In genomic region chr13:28948541-28948940, GRCm38 (mm10) we compare ENCODE assay signal across 9 mouse cellular contexts. TPM values are rescaled to one million over a fixed set of nuclear protein-coding genes. Genes with fewer than 3 reads are reported as not detected.
DNase-seq lines count a peak whose midpoint lies in the region; ATAC-seq and TF ChIP-seq lines count a peak whose summit lies in the region.
"Had no signal": no experiment of that assay in that cellular context is flagged by ENCODE, and none has a peak within 500 bp of the region (broad histone marks: within the 10 kb centered on the region; RNA-seq: fewer than 3 reads in every experiment).

No protein-coding gene starts in this region.

- no peak for TF ChIP-seq CTCF in E14TG2a.4 (conservative IDR thresholded peaks at IDR 0.05; ENCODE audit: low read length)
- no peak for TF ChIP-seq CTCF in hindbrain, postnatal 0 days (IDR thresholded peaks at IDR 0.05; ENCODE audit: low read depth)

- H3K9ac ChIP-seq in hindbrain, postnatal 0 days (replicated peaks; ENCODE audit: low read length): peak overlapping the region; percentile 60
- peak overlapping the region; percentile 57 for H3K9ac ChIP-seq in lung, embryonic 16.5 days (ENCODE audit: low read length)

- peak; percentile 62 to 69 for DNase-seq in cerebellum, postnatal 14 days
- DNase-seq in cerebellum, adult 11 months: no peak
- peak; percentile 42 for DNase-seq in forebrain, embryonic 10.5 days (ENCODE audit: extremely low spot score, low spot score)
- peak; percentile 74 for DNase-seq in hindbrain, postnatal 0 days (ENCODE audit: low spot score)
- peak; percentile 38 for DNase-seq in ovary, postnatal 10 days (ENCODE audit: low spot score)
- no peak for DNase-seq in urinary bladder, postnatal 4 days (ENCODE audit: low spot score in 2 of 2)

- WGBS in forebrain, embryonic 10.5 days: 2% methylated on average over 10 of the region's 10 CpGs
- under 1% methylated on average over 10 of the region's 10 CpGs for WGBS in hindbrain, postnatal 0 days
- 2% methylated on average over 10 of the region's 10 CpGs for WGBS in lung, embryonic 16.5 days

- ATAC-seq in hindbrain, postnatal 0 days: no peak
- no peak for ATAC-seq in lung, embryonic 16.5 days (ENCODE audit: low read depth)

- H3K27ac ChIP-seq in forebrain, embryonic 10.5 days: peak overlapping the region; percentile 99
- H3K27ac ChIP-seq in hindbrain, postnatal 0 days: peak overlapping the region; percentile 68; the same call in 1 of the 2 replicates
- H3K27ac ChIP-seq in lung, embryonic 16.5 days (ENCODE audit: low read length): peak overlapping the region; percentile 73

- no peaks in the 10 kb centered on the region for H3K9me3 ChIP-seq in E14TG2a.4 (ENCODE audit: low read length)
- H3K9me3 ChIP-seq in forebrain, embryonic 10.5 days: peaks cover 4% of the 10 kb centered on the region; the same call in 1 of the 2 replicates
- H3K9me3 ChIP-seq in hindbrain, postnatal 0 days (ENCODE audit: low read length): no peaks in the 10 kb centered on the region
- no peaks in the 10 kb centered on the region for H3K9me3 ChIP-seq in lung, embryonic 16.5 days (ENCODE audit: control insufficient read depth, low read length)

- peak overlapping the region; percentile 46 for H3K4me3 ChIP-seq in E14TG2a.4 (replicated peaks; ENCODE audit: low read length)
- H3K4me3 ChIP-seq in forebrain, embryonic 10.5 days: peak overlapping the region; percentile 84
- peak overlapping the region; percentile 68 for H3K4me3 ChIP-seq in hindbrain, postnatal 0 days (ENCODE audit: low read length)
- peak overlapping the region; percentile 41 for H3K4me3 ChIP-seq in lung, embryonic 16.5 days (ENCODE audit: low read length)

- peaks cover 9% of the 10 kb centered on the region for H3K27me3 ChIP-seq in E14TG2a.4 (ENCODE audit: insufficient read depth, low read length)
- H3K27me3 ChIP-seq in forebrain, embryonic 10.5 days (ENCODE audit: poor library complexity, severe bottlenecking): no peaks in the 10 kb centered on the region
- no peaks in the 10 kb centered on the region for H3K27me3 ChIP-seq in hindbrain, postnatal 0 days (ENCODE audit: insufficient read depth, low read length)
- H3K27me3 ChIP-seq in lung, embryonic 16.5 days (ENCODE audit: control insufficient read depth, insufficient read depth, low read depth, low read length): no peaks in the 10 kb centered on the region

- no peaks in the 10 kb centered on the region for H3K36me3 ChIP-seq in E14TG2a.4 (ENCODE audit: insufficient read depth, low read length)
- peaks cover 34% of the 10 kb centered on the region for H3K36me3 ChIP-seq in forebrain, embryonic 10.5 days (replicated peaks)
- no peaks in the 10 kb centered on the region for H3K36me3 ChIP-seq in hindbrain, postnatal 0 days (ENCODE audit: insufficient read depth, low read length)
- H3K36me3 ChIP-seq in lung, embryonic 16.5 days (ENCODE audit: control insufficient read depth, insufficient read depth, low read length): no peaks in the 10 kb centered on the region

- peak overlapping the region; percentile 70 for H3K4me2 ChIP-seq in hindbrain, postnatal 0 days (ENCODE audit: low read depth, low read length)
- peak overlapping the region; percentile 63 for H3K4me2 ChIP-seq in lung, embryonic 16.5 days (ENCODE audit: low read depth, low read length)

- H3K4me1 ChIP-seq in E14TG2a.4 (replicated peaks; ENCODE audit: low read depth, low read length): peaks cover 71% of the 10 kb centered on the region
- peaks cover 28% of the 10 kb centered on the region for H3K4me1 ChIP-seq in forebrain, embryonic 10.5 days
- 0 out of 2 replicates have a peak, but pooled peaks cover 7% of the 10 kb centered on the region for H3K4me1 ChIP-seq in hindbrain, postnatal 0 days (ENCODE audit: insufficient read depth, low read length)
- peaks cover 19% of the 10 kb centered on the region for H3K4me1 ChIP-seq in lung, embryonic 16.5 days (replicated peaks; ENCODE audit: control insufficient read depth, insufficient read depth, low read length)

RNA-seq across cellular contexts. Expression of gene Sox4, which starts 5.0 kb away (rescaled TPM):
- polyA plus RNA-seq in forebrain, embryonic 10.5 days (2016; fragmentation: Nextera tagmentation; extraction: Ambion mirVana): 50.5 and 52.0 TPM in 2 replicates
- total RNA-seq in hindbrain, postnatal 0 days (2014; rRNA removed): 127 and 153 TPM in 2 replicates
- polyA plus RNA-seq in hindbrain, postnatal 0 days (2015; fragmentation: Nextera tagmentation; extraction: Ambion mirVana): 97.5 and 100 TPM in 2 replicates
- 25.8 and 38.5 TPM in 2 replicates for polyA plus RNA-seq in lung, embryonic 16.5 days (2015; fragmentation: Nextera tagmentation; extraction: Ambion mirVana)
- total RNA-seq: MEL had no signal

Comparison
In these comparisons a context has a peak if more than half of its experiments do, and no peak if none do; other contexts are left out.
1. DNase-seq: peak in cerebellum, postnatal 14 days (2 of 2), forebrain, embryonic 10.5 days (single experiment), hindbrain, postnatal 0 days (single experiment) and ovary, postnatal 10 days (single experiment); none in cerebellum, adult 11 months (single experiment) and urinary bladder, postnatal 4 days (0 of 2).
2. Peak in every context shown above with its lines, with median percentiles within 50 percentile points of each other: H3K4me3 ChIP-seq and H3K27ac ChIP-seq.